In genomic region chr1:184687512-184687911, GRCm38 (mm10) we compare ENCODE assay signal across 17 mouse cellular contexts.
"Had no signal": no experiment of that assay in that cellular context is flagged by ENCODE, and none has a peak within 500 bp of the region (broad histone marks: within the 10 kb centered on the region; RNA-seq: fewer than 3 reads in every experiment).

No protein-coding gene starts in this region.

- H3K4me3 ChIP-seq: liver, embryonic 13.5 days; liver, embryonic 15.5 days; midbrain, embryonic 10.5 days; midbrain, embryonic 12.5 days; myocyte; neural tube, embryonic 13.5 days; neural tube, embryonic 15.5 days had no signal

- H3K36me3 ChIP-seq: liver, embryonic 13.5 days; liver, embryonic 15.5 days; midbrain, embryonic 10.5 days; midbrain, embryonic 12.5 days; neural tube, embryonic 13.5 days; neural tube, embryonic 15.5 days had no signal

- H3K27ac ChIP-seq: liver, embryonic 13.5 days; liver, embryonic 15.5 days; midbrain, embryonic 10.5 days; midbrain, embryonic 12.5 days; neural tube, embryonic 13.5 days; neural tube, embryonic 15.5 days had no signal

- H3K4me2 ChIP-seq: liver, embryonic 13.5 days; liver, embryonic 15.5 days; midbrain, embryonic 12.5 days; neural tube, embryonic 13.5 days; neural tube, embryonic 15.5 days had no signal

- H3K9me3 ChIP-seq: liver, embryonic 13.5 days; liver, embryonic 15.5 days; midbrain, embryonic 10.5 days; midbrain, embryonic 12.5 days; neural tube, embryonic 13.5 days; neural tube, embryonic 15.5 days had no signal

- H3K9ac ChIP-seq: liver, embryonic 13.5 days; liver, embryonic 15.5 days; midbrain, embryonic 12.5 days; neural tube, embryonic 13.5 days; neural tube, embryonic 15.5 days had no signal

- H3K27me3 ChIP-seq: midbrain, embryonic 12.5 days; neural tube, embryonic 13.5 days had no signal

- H3K4me1 ChIP-seq: midbrain, embryonic 10.5 days; midbrain, embryonic 12.5 days; neural tube, embryonic 13.5 days; neural tube, embryonic 15.5 days had no signal

- ATAC-seq: midbrain, embryonic 16.5 days had no signal

- DNase-seq: liver, embryonic 13.5 days; midbrain, embryonic 14.5 days; retina, postnatal 1 day; right cerebral cortex, adult 18-20 months; right cerebral cortex, postnatal 25 days; right cerebral cortex, postnatal 4 days; spleen, adult 18-20 months; thymus, adult 18-20 months; thymus, postnatal 14 days; thymus, postnatal 36 days had no signal
